Mouse (Mus musculus) liver, adult (tissue): Measurements from ENCODE around the gene Snrnp25.

Experiments
- GATA4 ChIP-seq: IDR thresholded peaks from 2 replicates; pipeline ENCODE4 v1.6.1; 2014; ENCODE audit warnings: mild to moderate bottlenecking, low read length; ENCODE audit not compliant: insufficient replicate concordance

Gene Snrnp25

DNA sequence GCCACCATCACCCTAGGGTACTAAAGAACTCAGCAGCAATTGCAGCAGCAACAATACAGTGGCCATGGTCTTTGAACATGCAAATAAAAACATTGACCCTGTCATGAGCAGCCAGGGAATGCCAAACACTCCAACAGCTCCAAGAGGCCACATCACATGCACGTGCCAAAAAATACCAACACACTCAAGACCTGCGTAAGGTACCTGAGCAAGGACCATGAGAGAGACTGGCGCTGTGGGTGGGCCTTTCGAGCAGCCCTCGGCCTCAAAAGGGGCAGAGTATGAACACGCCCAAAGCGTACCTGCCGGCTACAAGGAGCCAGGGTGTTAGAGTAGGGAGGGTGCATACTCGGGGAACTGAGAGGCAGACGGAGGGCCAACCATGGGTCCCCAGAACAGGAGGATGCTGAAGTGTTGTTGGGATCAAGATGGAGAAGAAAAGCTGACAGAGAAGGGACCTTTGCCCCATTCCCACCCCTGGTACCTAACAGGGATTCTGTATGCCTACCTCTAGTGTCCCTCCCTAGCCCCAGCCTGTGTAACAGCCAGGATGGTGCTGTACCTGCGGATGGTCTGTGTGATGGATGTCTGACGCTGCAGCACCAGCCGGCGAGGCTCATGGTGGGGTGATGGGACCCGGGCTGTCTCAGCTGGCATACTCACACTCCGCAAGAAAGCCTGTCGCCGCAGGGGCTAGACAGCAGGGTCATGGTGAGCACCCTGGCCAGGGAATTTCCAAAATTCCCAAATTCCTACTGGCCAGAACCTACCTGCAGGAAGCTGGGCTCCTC, 10.4 kb downstream of the Snrnp25 start:
- no peak for TF ChIP-seq GATA4

DNA sequence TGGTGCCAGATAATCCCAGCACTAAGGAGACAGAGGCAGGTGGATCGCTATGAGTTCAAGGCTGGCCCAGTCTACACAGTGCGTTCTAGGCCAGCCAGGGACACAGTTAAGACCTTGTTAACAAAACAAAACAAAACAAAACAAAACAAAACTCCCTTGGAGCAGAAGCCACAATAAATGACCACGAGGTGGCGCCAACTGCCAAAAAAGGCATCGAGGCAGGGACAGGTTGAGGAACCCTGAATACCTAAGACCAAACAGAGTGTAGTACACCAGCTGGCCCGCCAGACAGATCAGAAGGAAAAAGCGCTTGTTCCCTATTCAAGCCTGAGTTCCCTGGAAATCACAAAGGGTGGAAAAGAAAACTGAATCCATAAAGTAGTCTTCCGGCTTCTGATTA, 11.6 kb downstream of the Snrnp25 start:
- no peak for TF ChIP-seq GATA4

GRCm38 (mm10) chr11:32218501-32219050, 13.4 kb downstream of the Snrnp25 start:
- TF ChIP-seq GATA4 = no peak

DNA sequence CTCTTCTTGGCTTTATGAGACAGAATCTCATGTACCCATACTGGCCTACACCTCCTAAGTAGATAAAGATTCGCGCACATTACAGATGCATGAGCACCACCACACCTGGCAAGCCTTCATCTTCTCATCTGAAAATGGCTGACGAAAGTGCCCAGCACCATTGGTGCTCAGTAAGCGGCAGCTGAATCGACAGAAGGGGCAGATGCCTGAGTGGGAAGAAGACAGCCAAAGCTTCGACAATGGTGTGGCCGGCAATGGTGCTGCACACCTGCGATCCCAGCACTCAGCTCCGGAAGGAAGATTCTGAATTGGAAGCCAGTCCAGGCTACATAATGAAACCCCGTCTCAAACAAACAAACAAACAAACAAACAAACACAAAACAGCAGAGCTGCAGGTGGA, 14.1 kb downstream of the Snrnp25 start:
- TF ChIP-seq GATA4 = no peak

- no peak for TF ChIP-seq GATA4
Observed at GRCm38 (mm10) chr11:32220607-32221224, 15.5 kb downstream of the Snrnp25 start.

DNA sequence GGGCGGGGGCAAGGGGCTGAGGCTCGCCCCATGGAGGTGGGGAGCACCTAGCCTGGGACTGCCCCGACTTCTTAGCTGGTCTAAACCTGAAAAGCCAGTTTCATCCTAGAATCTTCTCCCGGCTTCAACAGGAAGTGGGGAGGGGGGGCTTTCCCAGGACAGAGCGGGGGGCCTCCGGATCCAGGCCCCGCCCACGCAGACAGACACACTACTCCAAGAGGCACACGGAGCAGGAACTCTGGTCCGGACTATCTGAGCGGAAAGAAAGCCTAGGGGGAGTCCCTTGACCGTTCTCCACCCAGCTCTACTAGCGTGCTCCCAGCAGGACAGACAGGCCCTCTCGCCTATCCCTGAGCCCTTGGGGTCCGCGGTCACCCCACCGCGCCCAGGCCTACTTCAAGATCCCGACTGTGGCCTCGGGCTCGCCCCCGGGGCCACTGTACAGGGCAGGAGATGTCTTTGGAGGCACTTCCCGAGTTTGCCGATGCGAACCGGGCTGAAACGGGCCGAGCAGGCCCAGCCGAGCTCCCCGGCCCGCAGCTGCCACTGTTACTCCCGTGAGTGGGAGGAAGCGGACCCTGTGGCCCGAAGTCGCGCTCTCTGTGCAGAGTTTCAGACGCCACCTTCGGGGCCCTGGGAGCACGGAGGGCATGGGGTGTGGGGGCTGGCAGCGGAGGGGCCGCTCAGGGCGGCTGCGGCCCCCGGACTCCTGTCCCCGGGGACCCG, 16.2 kb downstream of the Snrnp25 start:
- no peak; the same call in 1 of the 2 replicates for TF ChIP-seq GATA4

DNA sequence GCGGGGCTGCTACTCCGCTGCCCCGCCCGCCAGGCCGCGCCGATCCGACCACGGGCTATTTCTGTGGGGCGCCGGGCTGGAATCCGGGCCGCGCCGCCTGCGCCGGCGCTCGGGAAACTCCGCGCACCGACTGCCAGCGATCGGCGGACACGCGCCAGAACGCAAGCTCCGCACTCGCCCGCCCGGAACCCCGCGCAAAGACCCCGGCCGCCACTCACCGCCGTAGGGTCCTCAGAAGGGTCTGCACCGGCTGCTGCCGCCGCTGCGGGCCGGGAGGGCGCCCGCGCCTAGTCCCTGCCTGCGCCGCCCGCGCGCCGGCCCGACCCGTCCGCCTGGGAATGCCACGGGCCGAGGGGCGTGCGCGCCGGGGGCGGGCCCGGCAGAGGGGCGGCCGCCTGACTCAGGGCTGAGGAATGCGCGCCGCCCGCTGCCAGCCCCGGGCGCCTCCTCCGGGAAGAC, 16.8 kb downstream of the Snrnp25 start, which contains the start of gene Rhbdf1:
Gene Rhbdf1 (minus strand): TSS at position 350 of the 459 bp plus-strand sequence.
- TF ChIP-seq GATA4 = no peak

DNA sequence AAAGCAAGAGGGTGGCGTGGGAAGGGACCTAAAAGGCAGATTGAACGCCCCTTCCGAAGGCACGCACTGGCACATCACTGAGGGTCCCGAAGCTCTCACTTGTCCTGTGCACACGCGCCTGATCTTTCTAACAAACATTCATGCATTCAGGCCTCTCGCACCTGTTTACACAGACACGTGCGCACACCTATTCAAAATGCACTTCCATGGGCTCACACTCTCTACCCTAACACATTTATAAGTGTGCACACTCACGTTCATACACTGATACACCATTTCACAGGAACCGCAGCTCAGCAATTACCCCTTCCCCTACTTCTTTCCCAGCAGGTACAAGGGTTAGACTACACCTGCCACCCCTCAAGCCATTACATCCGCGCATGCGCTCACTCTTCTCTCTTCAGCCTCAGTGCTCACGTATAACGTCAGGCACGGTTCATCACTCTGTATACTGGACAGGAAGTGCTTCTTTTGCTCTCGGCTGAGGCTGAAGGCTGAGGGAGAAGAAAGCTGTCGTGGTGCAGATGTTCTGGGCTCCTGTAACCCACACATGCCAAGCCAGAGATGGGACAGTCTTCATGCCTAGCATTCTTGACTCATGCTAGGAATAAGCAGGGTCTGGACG, 17.5 kb downstream of the Snrnp25 start:
- no peak for TF ChIP-seq GATA4

GRCm38 (mm10) chr11:32223297-32223967, 18.2 kb downstream of the Snrnp25 start:
- no peak for TF ChIP-seq GATA4

DNA sequence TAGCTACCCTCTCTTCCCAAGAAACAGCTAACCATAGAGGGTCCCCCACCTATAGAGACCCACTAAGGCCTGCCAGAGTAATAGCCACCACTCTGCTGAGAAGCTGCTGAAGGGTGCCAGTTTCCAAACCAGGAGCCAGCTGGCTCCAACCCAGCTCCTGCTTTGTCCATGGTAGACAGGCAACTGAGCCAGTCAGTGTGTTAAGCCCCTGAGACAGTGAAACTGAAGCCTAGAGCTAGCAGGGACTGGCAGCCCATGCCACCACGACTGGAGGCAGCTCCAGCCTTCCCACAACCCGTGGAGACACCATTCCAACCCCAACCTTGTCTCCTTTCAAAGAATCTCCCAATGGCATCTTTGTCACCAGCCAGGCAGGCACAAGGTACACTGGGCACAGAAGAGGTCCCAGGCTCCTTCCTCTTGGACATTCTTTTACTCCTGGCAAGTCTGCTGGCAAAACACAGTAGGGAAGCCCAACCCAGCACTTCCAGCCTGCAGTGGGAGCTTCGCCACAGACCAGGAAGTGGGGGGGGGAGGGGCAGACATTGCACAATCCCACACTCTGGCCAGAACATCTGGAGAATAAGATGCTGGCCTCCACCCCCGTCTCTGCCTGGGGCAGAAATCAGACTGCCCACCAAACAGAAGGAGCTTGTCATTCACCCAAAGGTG, 19.4 kb downstream of the Snrnp25 start:
- no peak for TF ChIP-seq GATA4

DNA sequence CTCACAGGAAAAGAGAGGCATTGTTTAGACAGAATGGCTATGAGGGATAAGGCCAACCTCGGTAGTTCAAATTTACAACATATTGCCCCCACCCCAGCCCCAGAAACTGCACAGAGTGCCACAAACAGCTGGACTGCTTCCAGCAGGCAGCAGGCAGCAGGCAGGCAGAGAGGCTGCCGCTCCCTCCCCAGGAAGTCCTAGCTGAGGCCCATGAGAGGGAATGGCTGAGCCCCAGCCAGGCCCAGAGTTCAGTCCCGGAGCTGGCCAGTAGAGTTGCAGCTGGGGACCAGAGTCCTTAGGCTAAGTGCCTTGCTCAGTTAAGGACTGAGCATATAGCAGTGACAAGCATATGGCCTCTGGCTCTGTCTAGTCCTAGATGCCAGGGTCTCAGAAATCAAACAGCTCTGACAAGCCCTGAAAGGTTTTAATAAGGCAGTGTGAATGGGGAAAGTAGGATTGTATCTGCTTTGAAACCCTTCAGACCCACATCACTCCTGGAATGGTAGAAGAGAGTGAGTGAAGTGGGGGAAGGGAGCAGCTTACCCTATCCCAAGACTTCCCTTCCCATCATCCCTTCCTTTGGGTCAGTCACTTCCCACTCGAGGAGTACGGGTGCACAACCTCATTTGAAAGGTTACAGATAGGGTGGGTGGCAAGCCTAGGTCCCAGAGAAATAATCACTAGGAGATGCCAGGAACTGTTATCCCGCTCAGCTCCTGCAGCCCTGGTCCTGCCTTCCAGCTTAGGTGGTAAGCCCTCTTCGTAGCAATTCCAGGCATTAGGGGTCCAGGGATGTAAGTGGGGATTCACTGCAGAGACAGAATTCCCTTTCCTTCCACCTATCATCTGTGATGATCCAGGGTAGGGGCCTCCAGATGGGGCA, 20.2 kb downstream of the Snrnp25 start:
- no peak for TF ChIP-seq GATA4

DNA sequence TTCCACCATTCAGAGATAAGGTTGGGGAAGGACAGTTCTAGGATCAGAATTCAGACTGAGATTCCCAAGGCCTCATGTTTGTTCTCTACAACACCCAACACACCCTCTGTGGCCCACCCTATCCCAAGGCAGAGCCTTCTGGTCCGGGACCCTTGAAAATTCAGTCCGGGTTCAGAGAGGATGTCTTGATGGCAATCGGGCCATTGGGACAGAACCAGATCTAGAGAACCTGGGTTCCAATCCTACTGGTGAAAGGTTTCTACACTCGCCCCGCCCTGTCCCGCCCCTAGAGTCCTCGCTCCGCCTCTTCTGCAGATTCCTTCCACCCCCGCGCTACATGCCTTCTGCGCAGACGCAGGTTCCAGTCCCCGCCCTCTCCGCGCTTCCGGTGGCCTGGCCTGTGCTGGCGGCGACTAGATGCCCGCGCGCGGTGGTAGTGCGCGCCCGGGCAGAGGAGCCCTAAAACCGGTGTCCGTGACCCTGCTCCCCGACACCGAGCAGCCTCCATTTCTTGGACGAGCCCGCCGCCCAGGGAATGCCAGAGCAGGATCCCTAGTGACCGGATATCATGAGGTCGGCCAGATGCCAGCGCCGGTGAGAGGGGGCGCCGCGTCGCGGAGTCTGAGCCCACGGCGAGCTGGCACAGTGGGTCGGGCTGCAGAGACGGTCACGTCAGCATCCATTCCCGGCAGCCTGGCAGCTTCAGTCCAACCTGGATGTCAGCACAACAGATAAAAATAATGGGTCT, 21.1 kb downstream of the Snrnp25 start, which contains the start of gene Mpg:
Gene Mpg (plus strand): TSS at position 382 of the 748 bp plus-strand sequence.
- no peak; the same call in 1 of the 2 replicates for TF ChIP-seq GATA4
